Mouse (Mus musculus): ENCODE measurements around the gene Mapk9.

DNA sequence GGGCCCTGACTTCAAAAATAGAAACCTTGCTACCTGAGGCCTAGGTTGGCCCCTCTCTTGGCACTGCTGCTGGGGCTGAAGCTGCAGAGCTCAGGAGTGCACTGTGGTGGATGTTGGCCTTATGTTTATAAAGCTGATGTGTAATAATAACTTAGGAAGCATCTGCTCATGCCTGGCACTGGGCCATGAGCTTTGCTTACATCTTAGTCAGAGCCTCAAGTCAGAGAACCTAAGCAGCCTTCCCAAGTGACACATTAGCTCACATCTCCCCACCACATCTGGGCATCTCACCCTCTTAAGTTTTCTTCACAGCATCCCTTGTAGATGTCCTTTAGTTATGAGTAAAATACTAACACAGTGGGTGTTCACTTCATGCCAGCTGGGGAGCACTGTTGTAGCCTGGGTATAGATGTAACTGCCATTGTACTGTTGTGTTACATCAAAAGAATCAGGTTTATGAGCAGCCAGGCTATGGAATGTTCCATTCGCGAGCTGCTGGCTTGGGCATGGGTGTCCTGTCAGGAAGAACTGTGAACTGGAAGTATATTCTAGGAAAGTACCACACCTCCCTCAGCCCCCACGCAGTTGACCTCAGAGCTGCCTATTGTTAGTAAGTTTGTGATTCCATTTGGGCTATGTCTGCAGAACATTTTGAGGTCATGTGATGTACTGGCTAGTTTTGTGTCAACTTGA lies 33.5 kb downstream of the Mapk9 start:
- TF ChIP-seq CTCF (IDR thresholded peaks at IDR 0.05; ENCODE audit: low read depth, low read length) (no peak), POLR2AphosphoS5 (IDR thresholded peaks at IDR 0.05; ENCODE audit: insufficient replicate concordance, low read depth, low read length) (no peak), TAL1 (conservative IDR thresholded peaks at IDR 0.05; ENCODE audit: low read depth, low read length) (no peak), GATA1 (IDR thresholded peaks at IDR 0.05; ENCODE audit: borderline replicate concordance, low read length) (no peak), GATA2 (IDR thresholded peaks at IDR 0.05; ENCODE audit: borderline replicate concordance, low read depth, low read length) (no peak)

Measured in G1E (cell line).